Mouse (Mus musculus): Measurements from ENCODE around the gene Xylt2.
"Not testable (repeated sequence)": the region's sequence is repeated elsewhere in the genome, so short reads cannot be mapped to it uniquely, and the experiment has no call there.

The Xylt2 gene

DNA sequence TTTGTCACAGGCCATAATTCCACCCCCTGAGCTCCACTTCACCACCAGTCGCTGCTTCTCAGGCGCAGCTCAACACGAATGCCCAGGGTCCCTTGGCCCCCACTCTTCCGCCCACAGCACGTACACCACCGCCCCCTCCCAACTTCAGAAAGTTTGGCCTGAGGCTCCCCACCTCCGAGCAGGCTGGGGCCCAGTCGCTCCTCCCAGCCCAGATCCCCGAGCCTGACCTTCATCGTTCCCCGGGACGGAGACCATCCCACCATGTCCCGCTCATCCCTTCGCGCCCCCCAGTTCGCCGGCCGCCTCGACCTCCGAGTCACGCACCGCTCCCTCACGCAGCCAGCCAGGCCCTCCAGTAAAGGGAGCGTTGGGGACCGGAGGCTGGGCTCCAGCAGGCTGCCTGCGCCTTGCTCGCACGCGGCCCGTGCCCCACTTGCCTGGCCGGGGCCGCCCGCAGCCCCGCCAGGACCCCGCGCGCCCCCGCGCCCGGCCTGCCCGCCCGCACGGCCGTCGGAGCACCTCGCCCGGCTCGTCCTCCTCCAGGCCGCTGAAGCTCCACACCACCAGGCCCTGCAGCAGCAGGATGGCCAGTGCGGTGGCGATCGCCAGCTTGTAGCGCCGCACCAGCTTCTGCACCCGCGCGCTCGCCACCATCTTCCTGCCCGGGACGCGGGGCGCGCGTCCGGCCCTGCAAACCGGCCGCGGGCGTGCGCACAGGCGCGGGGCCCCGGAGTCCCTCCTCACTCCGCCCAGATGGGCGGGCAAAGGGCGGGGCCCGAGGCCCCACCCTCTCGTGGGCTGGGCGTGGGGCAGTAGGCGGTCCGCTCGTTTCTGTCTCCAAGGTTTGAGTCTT, at the start of gene Xylt2:
Gene Xylt2 (minus strand): TSS at position 762 of the 853 bp plus-strand sequence.
- peak; percentile 95 for DNase-seq (ENCODE audit: low spot score)

DNA sequence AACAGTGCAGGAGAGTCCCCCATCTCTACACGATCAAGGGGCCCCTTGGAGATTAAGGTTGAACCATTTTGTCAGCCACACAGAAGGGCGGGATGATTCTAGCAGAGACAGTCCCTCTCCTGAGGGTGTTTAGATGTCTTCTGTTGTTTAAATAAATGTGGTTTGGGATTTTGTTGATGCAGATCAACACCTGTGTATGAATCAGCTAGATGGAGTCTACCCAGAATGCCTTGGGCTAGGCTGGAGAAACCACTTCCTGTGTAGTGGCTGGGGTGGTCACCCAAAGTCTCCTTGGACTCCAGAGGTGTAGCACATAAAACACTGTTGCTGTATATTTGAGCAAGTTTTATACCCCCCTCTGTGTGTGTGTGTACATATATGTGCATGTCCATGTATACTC, 41.9 kb upstream of the Xylt2 start:
- DNase-seq (ENCODE audit: low spot score) = no peak

DNA sequence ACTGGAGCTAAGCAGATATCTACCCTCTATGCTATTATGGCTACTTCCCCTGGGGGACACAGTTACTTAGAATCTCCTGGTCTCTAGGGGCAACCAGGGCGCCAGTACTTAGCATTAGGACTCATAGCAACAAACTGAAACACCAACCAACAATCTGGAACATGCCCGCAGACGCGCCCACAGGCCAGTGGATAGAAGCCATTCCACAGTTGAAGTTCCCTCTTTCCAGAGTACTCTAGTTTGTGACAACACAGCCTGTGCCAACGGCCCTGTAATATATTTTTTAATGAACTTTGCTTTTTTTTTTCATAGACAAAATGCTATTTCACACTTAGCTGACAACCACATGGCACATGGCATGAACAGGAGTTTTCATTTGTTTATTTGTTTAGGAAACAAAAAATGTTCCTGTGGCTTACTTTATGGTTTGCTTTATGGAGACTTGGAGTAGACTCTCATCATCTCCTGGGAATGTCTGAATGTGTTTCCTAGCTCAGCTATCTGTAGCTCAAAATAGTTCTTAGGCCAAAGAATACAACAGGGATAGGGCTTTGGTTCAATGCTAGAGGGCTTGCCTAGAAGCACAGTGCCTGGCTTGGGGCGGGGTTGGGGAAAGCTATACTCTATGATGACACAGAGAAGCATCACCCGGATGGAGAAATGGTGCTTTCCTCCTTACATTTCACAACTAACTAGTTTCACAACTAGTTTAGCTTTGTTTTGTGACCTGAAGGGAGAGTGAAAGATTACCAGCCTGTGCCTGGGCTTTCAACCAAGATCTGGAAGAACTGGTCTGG, 41.0 kb upstream of the Xylt2 start:
- DNase-seq (ENCODE audit: low spot score) = no peak

DNA sequence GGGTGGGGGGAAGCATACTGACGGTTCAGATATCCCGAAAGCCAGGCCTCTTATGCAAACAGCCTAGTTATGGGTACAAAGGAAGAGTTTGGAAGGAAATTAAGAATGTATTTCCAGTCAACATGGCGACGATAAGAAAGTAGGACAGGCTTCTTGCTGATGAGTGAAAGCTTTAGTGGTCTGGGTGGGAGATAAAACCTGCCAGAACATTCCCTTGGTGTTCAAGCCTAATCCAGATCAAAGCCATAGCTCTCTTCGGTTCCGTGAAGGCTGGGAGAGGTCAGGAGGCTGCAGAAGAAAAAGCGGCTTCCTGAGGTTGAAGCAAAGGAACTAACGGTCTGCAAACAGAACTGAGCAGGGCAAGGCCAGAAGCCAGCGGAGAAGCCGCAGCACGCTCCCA, 39.9 kb upstream of the Xylt2 start:
- DNase-seq (ENCODE audit: low spot score) = no peak

DNA sequence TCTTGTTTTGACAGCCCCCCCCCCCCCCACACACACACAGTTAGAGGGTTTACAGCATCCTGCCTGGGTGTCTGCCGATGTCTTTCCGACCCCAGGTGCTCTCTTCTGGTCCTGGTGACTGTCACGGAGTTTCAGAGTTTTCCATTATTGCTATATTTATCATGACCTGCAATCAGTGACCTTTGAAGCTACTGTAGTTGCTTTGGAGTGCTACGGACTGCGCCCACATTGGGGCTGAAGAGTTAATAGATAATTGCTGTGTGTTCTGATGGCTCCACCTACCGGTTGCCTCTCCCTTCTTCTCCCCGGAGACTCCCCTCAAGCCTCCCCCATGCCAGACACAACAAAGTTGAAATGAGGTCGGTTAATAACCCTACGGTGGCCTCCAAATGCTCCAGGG, 39.4 kb upstream of the Xylt2 start:
- DNase-seq (ENCODE audit: low spot score) = peak; percentile 67

DNA sequence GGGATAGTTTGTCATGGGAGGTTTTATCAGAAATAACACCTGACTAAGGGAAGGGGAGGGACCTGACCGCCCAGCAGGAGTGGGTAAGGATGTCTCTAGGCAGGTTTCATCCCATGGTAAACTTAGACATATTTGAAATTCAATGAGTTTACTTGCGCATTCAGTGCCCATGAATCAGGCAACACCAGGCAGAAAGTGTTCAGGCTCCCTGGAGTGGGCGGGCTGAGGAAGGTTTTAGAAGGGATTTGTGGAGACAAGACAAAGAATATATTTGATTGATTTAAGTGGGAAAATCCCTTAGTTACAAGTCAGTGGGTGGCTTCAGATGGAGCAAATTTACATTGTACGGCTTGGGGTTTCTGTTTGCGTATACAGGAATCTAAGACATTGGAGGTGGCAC, 38.3 kb upstream of the Xylt2 start:
- DNase-seq (ENCODE audit: low spot score) = no peak

DNA sequence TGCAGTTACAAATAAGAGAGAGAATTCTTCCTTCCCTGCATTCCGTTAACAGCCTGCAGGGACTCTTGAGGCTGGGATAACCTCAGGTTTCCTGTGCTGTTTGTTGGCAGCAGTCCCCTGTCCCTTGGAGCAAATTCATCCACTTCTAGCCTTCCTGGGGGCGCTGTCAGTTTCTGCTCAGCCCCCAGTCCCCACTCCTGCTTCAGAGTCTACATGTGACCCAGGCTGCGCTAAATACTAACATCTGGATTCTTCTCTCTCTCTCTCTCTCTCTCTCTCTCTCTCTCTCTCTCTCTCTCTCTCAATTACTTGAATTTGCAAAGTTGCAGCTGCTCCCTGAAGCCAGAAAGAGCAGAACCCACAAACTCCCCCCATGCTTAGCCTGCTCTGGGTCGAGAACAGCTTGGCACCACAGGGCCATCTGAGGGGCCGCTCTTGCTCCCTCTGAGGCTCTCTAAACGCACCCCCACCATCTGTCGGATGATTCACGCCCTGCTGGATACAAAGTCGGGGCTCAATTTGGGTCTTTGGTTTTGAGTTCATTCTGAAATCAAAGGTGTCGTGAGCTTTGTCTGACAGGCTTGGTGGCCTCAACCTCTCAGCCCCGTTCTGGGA, 36.0 kb upstream of the Xylt2 start:
- DNase-seq (ENCODE audit: low spot score) = no peak

DNA sequence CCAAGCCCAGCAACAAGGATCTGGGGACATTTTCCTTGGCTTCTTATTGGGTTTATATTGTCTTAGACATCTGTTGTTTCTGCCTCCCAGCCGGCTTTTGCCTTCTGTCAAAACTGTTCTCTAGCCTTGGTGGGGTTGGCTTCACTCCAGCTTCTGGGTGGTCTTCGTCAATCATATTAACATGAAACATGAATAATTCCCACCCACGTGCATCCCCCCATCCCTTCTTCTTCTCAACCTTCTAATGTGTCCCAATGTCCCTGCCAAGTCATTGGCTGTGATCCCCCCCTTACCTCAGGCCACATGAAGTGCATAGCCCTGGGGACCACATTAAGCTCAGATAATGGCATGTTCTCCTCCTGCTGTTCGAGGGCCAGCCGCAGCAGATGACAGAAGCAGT, 27.2 kb upstream of the Xylt2 start, which contains the start of gene Gm11541:
Gene Gm11541 (minus strand): TSS at position 28 of the 400 bp plus-strand sequence.
- DNase-seq (ENCODE audit: low spot score) = no peak

DNA sequence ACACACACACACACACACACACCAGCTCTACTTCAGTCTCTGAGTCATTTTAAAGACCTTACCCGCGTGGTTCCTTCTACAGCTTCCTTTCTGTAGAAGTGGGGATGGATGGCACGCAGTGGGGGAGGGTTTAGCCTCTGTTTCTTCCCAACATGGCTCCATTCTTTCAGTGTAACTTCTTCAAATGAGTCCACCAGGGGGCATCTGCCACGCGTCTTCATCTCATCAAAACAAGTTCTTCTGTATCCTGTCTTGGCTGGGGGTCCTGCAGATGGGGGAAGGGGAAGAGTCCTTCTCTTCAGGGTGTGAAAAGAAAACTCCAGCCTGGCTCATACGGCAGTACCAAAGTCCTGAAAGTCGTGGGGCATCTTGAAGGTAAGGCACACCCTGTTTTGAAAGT, 26.7 kb upstream of the Xylt2 start:
- no peak for DNase-seq (ENCODE audit: low spot score)

DNA sequence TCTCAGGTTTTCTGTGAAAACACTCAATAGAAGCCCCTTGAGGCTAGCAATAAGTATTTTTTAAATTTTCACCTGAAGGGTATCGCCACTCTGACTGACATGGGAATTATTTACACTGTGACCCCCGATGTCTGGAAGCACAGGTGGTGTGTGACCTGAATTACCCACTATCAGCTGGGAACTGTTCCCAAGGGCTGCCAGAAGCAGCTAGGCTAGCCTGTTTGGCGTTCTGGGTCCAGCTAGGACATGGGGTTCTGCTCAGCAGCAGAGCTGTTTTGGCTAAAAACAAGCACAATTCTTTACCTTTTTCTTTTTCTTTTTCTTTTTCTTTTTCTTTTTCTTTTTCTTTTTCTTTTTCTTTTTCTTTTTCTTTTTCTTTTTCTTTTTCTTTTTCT, 24.9 kb upstream of the Xylt2 start:
- no peak for DNase-seq (ENCODE audit: low spot score)

DNA sequence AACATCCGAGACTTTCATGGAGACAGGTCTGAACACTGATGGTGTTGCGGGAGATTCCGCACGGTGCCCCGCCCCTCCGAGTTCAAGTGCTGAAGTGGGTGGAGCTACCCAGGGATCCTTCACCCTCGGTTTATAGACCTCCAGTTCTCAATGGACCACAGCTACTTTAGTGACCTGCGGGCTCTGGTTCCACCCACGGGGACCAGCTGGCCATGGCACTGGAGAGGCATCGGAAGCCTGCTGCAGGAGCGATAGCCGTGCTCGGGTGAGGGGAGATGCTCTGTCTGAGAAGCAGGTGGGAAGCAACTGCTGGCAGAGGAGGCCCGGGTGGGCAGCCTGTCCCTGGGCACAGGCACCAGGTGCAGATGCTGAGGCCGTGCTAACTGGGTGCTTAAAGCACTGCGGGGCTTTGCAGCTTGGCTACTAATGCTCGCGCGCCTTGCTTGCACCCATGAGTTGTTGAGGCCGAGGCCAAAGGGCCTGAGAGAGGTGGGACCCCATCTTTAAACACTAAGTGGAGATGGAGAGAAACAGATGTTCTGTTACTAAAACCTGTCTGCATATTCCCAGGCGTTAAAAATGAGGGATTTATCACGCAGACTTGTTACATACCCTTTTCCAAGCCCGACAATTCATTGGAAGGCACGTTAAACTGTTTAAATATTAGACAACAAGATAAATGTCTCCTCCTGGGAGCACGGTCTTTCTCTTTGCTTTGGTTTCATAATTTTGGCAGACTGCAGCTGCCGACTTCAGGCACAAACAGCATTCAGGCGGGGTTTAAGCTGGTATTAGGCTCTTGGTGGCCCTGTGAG, 24.3 kb upstream of the Xylt2 start:
- peak; percentile 49 for DNase-seq (ENCODE audit: low spot score)

DNA sequence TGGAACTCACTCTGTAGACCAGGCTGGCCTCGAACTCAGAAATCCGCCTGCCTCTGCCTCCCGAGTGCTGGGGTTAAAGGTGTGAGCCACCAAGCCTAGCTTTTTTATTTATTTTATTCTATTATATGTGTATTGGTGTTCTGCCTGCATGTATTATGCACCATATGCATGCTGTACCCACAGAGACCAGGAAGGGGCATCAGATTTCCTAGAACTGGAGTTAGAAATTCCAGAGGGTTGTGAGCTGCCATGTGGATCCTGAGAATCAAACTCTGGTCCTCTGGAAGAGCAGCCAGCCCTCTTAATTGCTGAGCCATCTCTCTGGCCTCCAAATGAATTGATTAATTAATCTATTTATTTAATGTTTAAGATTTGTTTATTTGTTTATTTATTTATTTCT, 22.1 kb upstream of the Xylt2 start:
- no peak for DNase-seq (ENCODE audit: low spot score)

DNA sequence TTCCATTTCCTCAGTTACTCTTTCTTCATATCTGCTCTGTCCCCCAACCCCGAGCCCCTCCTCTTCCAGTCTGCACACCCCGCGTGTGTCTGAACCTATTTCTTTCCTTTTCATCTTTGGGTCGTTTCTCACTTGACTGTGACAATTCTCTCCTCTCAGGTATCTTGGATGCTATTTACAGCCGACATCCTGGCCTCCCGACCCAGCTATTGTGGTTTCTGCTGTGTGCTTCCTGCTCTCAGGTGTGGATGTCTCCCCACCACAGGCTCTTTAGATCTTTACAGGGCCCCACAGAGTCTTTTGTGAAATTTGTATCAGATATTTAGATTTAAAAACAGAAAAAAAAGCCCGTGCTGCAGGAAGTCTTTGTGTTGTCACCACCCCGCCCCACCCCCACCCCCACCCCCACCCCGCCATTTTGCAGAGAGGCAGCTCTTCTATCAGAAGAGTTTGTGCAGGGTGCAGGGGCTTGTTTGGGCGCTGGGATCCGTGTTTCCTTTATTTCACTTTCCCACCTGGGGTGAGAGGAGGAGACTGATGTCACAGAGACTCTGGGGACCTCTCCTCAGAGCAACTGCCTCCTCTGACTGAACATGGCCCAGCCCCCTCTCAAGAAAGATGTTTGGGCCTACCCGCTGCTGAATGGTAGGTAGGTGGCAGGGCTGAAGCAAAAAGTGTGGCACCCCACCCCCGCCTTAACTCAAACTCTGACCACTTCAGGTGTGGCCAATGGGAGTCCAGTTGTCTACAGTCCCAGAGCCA, 20.6 kb upstream of the Xylt2 start:
- DNase-seq (ENCODE audit: low spot score) = no peak

DNA sequence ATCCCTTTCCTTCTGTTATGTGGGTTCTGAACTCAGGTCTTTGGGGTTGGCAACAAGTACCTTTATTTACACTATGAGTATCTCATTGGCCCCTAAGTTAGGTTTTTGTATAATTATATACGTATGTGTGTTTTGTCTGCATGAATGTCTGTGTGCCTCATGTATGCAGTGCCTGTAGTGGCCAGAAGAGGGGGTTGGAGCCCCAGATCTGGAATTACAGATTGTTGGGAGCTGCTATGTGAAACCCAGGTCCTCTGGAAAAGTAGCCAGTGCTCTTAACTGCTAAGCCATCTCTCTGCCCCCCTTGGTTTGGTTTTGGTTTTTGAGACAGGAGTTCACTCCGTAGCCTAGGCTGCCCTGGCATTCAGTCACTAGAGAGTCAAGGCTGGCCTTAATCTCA, 19.8 kb upstream of the Xylt2 start:
- DNase-seq (ENCODE audit: low spot score) = no peak

DNA sequence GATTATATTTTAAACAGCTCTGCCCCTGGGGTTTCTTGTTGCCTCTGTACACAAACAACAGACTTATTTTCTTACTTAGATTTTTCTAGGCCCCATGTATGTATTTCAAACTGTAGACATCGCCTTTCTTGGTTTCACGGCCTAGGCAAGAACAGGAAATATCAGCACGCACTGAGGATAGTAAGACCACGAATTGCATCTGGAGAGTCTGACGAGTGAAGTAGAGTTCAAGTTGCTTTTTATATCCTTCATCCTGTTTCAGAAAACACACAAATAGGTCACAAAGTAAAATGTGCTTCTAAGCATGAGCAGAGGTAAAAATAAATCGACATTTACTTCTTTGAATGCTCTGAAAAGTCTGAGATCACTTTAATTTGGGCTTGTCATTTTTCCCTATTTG, 18.2 kb upstream of the Xylt2 start:
- no peak for DNase-seq (ENCODE audit: low spot score)

DNA sequence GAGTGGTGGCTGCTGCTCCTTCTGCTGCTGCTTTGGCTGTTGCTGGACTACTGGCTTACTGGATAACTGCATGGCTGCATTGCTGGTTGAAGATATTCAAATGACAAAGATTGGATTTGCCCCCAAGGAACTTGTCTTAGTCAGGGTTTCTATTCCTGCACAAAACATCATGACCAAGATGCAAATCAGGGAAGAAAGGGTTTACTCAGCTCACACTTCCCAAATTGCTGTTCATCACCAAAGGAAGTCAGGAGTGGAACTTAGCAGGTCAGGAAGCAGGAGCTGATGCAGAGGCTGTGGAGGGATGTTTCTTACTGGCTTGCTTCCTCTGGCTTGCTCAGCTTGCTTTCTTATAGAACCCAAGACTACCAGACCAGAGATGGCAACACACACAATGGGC, 15.2 kb upstream of the Xylt2 start:
- not testable (repeated sequence) for DNase-seq (ENCODE audit: low spot score)

DNA sequence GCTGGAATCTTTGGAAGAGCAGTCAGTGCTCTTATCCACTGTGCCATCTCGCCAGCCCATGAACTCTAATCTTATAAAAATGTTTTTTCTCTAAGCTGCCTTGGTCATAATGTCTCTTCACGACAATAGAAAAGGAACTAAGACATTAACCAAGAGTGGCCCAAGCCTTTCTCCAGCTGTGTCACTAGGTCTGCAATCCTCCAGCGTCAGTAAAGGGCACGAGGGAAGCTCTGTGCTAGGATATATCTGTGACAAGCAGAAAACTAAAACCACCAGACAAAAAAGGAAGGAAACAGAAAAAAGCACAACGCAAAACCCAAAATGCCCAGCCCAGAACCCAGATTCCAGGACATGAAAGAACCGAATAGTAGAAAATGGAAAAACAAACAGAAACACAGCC, 9.9 kb upstream of the Xylt2 start:
- no peak for DNase-seq (ENCODE audit: low spot score)

DNA sequence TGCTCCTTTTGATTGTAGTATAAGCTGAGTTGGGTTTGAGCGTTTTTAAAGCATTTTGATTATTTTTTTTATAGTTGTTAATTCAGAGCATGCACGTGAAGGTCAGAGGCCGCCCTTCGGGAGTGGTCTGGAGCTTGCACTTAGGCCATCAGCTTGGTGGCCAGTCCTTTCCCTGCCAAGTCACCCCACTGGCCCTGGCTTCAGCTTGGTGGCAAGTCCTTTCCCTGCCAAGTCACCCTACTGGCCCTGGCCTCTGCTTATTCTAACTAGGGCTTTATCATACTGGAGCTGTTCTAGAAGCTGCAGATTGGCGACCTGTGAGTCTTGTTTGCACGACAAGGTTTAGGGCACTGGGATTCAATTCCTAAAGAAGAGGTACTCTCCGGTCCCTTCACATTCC, 5.1 kb upstream of the Xylt2 start:
- no peak for DNase-seq (ENCODE audit: low spot score)

DNA sequence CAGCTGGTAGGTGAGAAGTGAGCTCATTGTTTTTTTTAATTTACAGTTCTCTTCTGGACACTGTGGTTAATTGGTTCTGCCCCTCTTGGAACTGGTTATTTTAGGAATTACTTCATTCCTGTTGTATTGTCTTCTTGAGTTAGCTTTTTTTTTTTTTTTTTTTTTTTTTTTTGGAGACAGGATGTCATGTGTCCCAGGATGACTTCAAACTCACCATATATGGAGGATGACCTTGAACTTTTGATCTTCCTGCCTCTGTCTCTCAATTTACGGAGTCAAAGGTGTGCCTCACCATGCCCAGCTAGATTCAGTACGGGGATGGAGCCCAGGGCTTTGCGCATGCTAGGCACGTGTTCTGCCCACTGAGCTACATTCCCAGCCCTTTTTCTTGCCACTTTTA, 4.3 kb upstream of the Xylt2 start:
- DNase-seq (ENCODE audit: low spot score) = no peak

DNA sequence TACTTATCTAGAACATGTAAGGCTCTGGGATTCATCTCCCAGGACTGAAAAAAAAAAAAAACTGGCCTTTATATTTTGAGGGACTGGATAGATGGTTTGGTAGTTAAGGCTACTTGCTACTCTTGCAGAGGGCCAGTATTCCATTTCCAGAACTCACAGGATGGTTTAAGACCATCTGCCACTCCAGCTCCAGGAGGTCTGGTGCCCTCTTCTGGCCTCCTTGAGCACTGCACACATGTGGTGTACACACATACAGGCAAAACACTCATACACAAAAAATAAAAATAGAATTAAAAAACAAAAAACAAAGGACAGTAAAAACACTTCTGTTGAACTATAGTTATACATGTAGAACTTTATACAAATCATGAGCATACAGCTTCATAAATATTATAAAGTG, 3.3 kb upstream of the Xylt2 start:
- no peak for DNase-seq (ENCODE audit: low spot score)

DNA sequence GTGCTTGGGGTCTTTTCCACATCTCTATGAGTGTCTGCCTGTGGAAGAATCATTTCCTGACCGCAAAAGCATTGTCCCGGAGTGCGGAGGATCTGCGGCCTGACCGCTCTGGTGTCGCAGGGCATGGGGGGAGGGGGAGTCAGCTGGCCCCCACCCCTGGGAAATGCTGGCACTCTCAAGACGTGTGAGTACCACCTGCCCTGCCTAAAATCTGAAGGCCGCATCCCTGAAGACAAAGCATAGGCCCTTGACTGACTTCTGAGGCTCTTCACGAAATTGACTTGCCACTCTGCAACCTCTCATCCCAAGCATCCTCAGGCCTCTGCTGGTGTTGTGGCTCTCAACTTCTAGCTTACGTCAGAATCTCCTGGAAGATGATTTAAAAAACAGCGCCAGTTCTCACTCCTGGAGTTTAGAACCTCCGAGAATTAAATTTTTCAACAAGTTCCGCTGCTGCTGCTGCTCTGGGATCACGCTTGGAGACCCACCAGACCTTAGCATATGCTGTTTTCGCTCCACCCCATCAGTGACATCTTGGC, 361 bp upstream of the Xylt2 start:
- DNase-seq (ENCODE audit: low spot score) = no peak
